Mouse (Mus musculus) hematopoietic multipotent progenitor cell, adult 10-12 weeks (in vitro differentiated cells): Measurements from ENCODE around the gene Lgr6. TPM values are rescaled to one million over a fixed set of nuclear protein-coding genes. Genes with fewer than 3 reads are reported as not detected.

ENCODE experiments used
- polyA plus RNA-seq: library from polyadenylated mRNA; stranded (reverse); fragments of >175 nt; gene quantifications from 2 replicates; pipeline ENCODE4 v1.2.3, GENCODE M21; 2012; ENCODE audit warnings: low replicate concordance

Lgr6 gene
- polyA plus RNA-seq: 0.04 TPM in 1 of 2 replicates, not detected in the other

GRCm38 (mm10) chr1:135105124-135105523 lies at the start of gene Lgr6:
TSS of gene Lgr6 (minus strand) at chr1:135105276.

DNA sequence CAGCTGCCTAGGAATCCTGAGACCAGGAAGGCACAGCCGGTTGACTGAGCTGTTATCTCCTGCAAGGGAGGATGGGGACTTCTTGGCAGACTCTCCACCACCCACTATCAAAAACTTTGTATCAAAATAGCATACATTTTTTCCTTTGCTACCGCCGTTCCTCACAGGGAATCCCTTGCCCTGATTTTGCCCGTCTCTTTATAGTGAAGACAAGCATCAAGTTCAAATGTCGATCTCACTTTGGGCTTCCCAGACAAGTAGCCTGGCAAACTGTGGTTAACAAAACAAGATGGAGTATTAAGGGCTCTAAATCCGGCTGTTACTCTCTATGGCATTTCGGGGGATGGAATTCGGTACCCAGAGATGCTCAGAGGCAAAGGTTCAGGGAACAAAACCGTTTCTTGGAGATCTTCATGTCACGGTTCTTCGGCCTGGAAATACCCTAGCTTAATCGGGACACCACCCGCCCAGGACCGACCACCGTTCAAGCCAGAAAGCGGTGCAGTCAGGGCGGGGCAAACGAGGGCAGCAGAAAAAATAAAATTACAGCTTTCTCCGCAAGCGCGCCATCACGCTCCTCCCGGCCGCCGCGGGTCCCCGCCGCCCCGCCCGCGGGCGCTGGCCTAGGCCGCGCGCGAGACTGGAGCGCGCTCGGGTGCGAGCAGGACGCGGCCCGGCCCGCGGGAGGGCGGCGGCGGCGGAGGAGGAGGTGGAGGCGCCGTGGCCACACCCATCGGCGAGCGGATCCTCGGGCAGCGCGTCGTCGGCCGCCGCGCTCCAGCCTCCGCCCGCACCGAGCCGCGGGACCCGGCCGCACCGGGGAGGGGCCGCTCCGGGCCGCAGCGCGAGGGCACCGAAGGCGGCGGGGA lies 41.2 kb upstream of the Lgr6 start, which contains the start of gene Arl8a:
Arl8a (plus strand) TSS at position 748 of the 869 bp plus-strand sequence.

DNA sequence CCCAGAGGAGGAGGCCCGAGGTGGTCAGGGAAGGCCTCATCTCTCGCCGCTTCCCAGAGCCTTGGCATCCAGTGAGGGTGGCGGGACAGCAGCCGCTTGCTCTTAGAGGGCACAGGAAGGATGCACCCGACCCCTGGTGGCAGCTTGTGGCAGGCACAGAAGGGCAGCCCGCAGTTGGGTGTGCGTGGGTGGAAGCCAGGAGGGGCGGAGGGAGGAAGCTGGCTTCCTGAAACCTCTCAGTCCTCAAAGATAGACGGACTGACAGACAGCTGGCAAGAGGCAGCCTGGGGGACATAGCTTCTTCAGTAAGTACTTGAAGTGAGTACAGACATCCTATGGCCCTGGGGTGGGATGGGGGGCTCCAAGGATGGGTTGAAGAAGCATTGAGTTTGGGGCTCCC lies 27.4 kb upstream of the Lgr6 start, which contains the start of gene Ptpn7:
Ptpn7 (plus strand) TSS at position 228 of the 400 bp plus-strand sequence.

GRCm38 (mm10) chr1:134962053-134962803 lies 142.8 kb downstream of the Lgr6 start, which contains the start of gene Ube2t:
TSS of gene Ube2t (plus strand) at chr1:134962565.

GRCm38 (mm10) chr1:134955637-134956176 lies 149.4 kb downstream of the Lgr6 start, which contains the start of gene Ppp1r12b:
TSS of gene Ppp1r12b (minus strand) at chr1:134955942.

Other genes starting within 250 kb of the Lgr6 start
- gene Ppp1r12b, start 149.3 kb downstream of the Lgr6 start, polyA plus RNA-seq: 3.7 and 4.6 TPM in 2 replicates
- gene Ube2t, start 142.7 kb downstream of the Lgr6 start, polyA plus RNA-seq: 11.1 and 11.4 TPM in 2 replicates
- 63.6 and 82.9 TPM in 2 replicates for gene Ptpn7, start 27.4 kb upstream of the Lgr6 start, polyA plus RNA-seq
- gene Arl8a, start 41.5 kb upstream of the Lgr6 start, polyA plus RNA-seq: 116 and 131 TPM in 2 replicates
- not detected in 2 replicates for gene Gpr37l1, start 62.4 kb upstream of the Lgr6 start, polyA plus RNA-seq
- 0.06 TPM in 1 of 2 replicates, not detected in the other for gene Elf3, start 153.3 kb upstream of the Lgr6 start, polyA plus RNA-seq
- 36.5 and 52.8 TPM in 2 replicates for gene Rnpep, start 178.8 kb upstream of the Lgr6 start, polyA plus RNA-seq
- 1.4 and 2.3 TPM in 2 replicates for gene Timm17a, start 208.5 kb upstream of the Lgr6 start, polyA plus RNA-seq
- not detected in 2 replicates for gene Lmod1, start 219.5 kb upstream of the Lgr6 start, polyA plus RNA-seq